Mouse (Mus musculus) stomach, embryonic 15.5 days (tissue): Measurements from ENCODE around the gene Fgfbp1. TPM values are rescaled to one million over a fixed set of nuclear protein-coding genes. Genes with fewer than 3 reads are reported as not detected.

Experiments
- polyA plus RNA-seq: library from polyadenylated mRNA; unstranded; fragments of >200 nt; fragmentation: Nextera tagmentation; extraction: Ambion mirVana; gene quantifications from 2 replicates; pipeline ENCODE4 v1.2.1, GENCODE M21; 2015

Gene Fgfbp1
- polyA plus RNA-seq, 1 experiment from 2014 or later = 69.6 TPM

Other genes starting within 250 kb of the Fgfbp1 start
- gene Bst1, start 162.9 kb downstream of the Fgfbp1 start, polyA plus RNA-seq = 0.72 and 3.0 TPM in 2 replicates
- gene Fbxl5, start 160.1 kb downstream of the Fgfbp1 start, polyA plus RNA-seq = 55.1 and 56.4 TPM in 2 replicates
- gene Cd38, start 113.2 kb downstream of the Fgfbp1 start, polyA plus RNA-seq = 13.5 and 14.6 TPM in 2 replicates
- 0.54 and 3.7 TPM in 2 replicates for gene Gm7879, start 68.6 kb downstream of the Fgfbp1 start, polyA plus RNA-seq
- gene Prom1, start 120.3 kb upstream of the Fgfbp1 start, polyA plus RNA-seq = 52.4 and 61.3 TPM in 2 replicates
- gene Tapt1, start 244.8 kb upstream of the Fgfbp1 start, polyA plus RNA-seq = 29.7 and 31.0 TPM in 2 replicates